Mouse (Mus musculus) layer of hippocampus, postnatal 10 days (tissue): ENCODE data around the gene Tsen2. TPM values are rescaled to one million over a fixed set of nuclear protein-coding genes. Genes with fewer than 3 reads are reported as not detected.

Experiments
- DNase-seq, 2 experiments: peaks; one replicate each; pipeline ENCODE4 v3.0.0; 2021; ENCODE audit warnings: low spot score in 2 of 2
- long read RNA-seq: library from polyadenylated mRNA; stranded (forward); transcript quantifications from one replicate; pipeline ENCODE4 v2.0.0, GENCODE M21; 2023
- total RNA-seq, 2 experiments: library from RNA; stranded (reverse); gene quantifications; 2 replicates each; pipeline ENCODE4 v1.2.3; 2021

The Tsen2 gene
- 10 to 100 TPM; 25.6 to 33.7 TPM for total RNA-seq
- long read RNA-seq, transcript Tsen2-201 (12 exons, 2,106 nt) = major isoform, 24 of 48 reads
- long read RNA-seq, partial matches to known transcripts = 17 of 48 reads
- long read RNA-seq, other reads (novel, unspliced or antisense) = 7 of 48 reads

- peak; percentile 97 to 98 for DNase-seq
Observed at GRCm38 (mm10) chr6:115544442-115544970, at the start of gene Tsen2. Gene Tsen2, plus strand, starts transcription at chr6:115544664.

DNA sequence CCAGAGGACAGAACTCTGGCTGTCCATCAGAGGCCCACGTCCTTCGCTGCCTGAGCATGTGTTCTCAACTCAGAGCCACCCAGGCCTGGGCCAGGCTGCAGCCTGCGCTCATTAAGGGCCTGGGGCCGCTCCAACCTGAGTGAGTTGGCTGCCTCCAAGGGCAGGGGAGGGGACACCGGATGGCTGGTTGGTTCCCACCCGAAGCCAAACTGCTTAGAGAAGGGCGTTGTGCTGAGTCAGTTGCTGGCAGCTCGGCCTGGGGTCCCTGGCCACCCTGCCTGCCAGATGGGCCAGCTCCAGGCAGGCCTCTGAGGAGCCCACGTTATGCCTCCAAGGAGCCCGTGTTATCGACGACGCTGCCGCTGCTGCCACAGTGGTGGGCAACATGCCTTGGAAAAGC, 44.9 kb upstream of the Tsen2 start:
- peak; percentile 65 to 77 for DNase-seq

- DNase-seq = no peak
Observed at GRCm38 (mm10) chr6:115500234-115500633, 44.2 kb upstream of the Tsen2 start.

GRCm38 (mm10) chr6:115501131-115501530, 43.3 kb upstream of the Tsen2 start:
- DNase-seq = no peak

DNA sequence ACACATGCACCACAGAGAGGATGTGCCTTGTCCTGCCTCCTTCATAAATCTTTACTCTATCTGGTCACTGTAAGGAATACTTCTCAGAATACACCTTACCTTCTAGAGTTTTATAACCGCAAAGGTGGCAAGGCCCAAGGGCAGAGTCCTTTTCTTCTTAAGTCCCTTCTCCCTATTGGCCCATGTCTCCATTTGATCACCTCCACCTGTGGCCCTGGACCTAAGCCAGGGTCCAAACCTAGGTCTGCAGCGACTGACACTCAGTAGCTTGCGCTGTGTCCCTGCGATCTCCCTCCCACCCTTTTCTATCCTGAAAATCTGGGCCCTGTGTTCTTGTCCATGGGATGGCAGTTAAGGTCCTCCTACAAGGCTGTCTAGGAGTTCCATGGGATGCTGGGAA, 41.4 kb upstream of the Tsen2 start:
- no peak for DNase-seq

- no peak for DNase-seq
Observed at GRCm38 (mm10) chr6:115503549-115504159, 40.8 kb upstream of the Tsen2 start.

- DNase-seq = no peak
Observed at GRCm38 (mm10) chr6:115504160-115504558, 40.3 kb upstream of the Tsen2 start.

GRCm38 (mm10) chr6:115504915-115505314, 39.5 kb upstream of the Tsen2 start:
- DNase-seq = no peak

DNA sequence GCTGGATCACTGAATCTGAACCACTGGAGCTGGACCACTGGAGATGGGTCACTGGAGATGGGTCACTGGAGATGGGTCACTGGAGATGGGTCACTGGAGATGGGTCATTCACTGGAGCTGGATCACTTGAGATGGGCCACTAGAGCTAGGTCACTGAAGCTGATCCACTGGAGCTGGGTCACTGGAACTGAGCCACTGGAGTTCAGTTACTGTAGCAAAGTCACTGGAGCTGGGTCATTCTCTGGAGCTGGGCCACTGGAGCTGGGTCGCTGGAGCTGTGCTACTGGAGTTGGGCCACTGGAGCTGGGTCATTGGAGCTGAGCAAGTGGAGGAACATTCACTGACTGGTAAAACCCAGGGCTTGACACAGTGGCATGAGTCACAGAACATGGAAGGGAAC, 38.0 kb upstream of the Tsen2 start:
- no peak for DNase-seq

DNA sequence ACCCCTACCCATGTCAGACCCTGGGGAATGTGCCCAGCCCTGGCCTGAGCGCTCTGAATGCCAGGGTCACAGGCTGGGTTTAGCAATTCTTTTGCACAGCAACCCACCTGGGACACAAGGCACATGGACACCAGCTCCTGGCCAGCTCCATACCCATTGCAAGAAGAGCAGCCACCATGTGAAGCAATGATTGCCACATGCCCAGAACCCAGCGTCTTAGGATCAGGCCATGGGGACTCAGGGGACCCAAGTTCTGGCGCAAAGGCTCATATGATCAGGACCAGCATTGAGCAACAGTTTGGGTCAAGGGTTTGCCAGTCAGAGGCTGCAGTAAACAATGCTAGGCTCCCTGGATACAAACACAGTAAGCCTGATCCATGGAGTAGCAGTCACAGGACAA, 33.0 kb upstream of the Tsen2 start:
- DNase-seq = no peak

DNA sequence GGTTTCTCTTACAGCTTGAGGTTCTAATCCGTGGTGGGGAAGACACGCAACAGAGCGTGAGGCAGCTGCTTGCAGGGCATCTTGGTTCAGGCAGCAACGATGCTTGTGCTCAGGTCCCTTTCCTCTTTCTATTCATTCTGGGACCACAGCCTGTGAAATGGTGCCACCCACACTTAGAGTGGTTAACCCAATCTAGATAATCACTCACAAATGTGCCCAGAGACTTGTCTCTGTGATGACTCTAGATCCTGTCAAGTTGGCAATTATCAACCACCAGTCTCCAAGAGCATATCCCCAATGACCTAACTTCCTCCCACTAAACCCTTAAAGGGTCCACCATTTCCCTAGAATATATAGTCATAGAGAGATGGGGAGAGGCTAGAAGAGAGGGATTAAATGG, 31.3 kb upstream of the Tsen2 start:
- DNase-seq = no peak

- peak in 1 of 2 experiments; percentile 32 for DNase-seq
Observed at GRCm38 (mm10) chr6:115517904-115518303, 26.6 kb upstream of the Tsen2 start.

- no peak for DNase-seq
Observed at GRCm38 (mm10) chr6:115518352-115518751, 26.1 kb upstream of the Tsen2 start.

GRCm38 (mm10) chr6:115519275-115519699, 25.2 kb upstream of the Tsen2 start:
- DNase-seq = no peak

GRCm38 (mm10) chr6:115521923-115522322, 22.5 kb upstream of the Tsen2 start:
- DNase-seq = no peak

DNA sequence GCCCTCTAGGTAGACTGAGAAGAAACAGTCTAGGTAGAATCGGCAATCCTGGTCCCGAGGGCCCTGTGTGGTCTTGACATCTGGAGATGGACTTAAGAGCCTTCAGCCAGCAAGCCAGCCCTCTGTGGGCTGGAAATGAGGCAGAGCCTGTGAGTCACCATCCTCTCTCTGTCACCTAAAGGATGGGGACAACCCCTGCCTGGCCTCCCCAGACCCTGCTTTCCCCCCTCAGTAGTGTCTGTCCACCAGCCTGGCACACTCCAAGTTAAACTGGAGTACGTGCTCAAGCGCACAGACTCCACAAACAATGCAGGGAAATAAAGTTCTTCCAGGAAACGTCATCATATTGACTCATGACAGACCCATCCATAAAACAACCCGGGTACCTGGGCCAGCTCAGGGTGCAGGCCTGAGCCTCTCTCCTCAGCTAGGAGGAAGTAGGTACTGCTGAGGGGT, 21.7 kb upstream of the Tsen2 start:
- DNase-seq = no peak

- no peak for DNase-seq
Observed at GRCm38 (mm10) chr6:115523201-115523600, 21.3 kb upstream of the Tsen2 start.

DNA sequence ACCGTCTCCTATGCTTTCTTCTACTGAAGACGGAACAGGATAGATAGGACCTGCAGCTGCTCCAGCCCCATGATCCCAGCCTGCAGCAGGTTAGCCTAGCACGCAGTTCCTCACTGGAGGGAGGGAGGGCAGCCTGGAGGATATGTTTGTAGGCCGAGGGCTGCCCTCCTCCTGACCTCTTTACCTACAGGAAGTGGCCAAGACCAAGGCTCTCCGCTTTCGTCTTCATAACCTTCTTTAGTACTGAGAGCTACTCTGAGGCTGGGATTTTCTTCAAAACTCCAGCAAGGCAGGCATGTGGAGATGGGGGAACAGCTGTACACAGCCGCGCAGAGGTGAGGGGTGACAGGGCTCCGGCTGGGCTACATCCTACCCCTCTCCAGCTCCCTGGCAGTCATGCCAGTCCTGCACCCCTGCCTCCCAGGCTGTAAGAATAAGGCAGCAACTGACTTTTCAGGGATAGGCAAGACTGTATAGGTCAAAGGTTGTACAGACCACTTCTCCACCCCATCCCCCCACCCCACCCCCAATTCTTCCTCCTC, 19.9 kb upstream of the Tsen2 start:
- no peak for DNase-seq

GRCm38 (mm10) chr6:115527418-115527817, 17.0 kb upstream of the Tsen2 start:
- DNase-seq = no peak

DNA sequence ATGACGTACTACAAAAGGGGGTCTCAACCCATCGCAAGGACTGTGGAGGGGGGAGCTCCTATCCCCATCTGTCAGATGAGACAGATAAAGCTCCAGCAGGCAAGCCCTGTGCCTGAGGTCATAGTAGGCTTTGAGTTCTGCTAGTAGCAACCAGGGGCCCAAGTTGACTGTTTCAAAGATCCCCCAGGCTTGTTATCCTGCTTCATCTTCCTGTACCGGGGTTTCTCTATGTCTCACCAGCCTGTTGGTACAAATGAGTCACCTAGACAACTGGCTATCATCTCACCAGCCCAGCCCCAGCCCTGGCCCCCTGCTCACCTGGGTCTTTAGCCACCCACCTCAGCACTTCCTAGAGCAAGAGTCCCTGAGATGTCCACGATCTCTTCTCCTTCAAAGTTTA, 16.1 kb upstream of the Tsen2 start:
- DNase-seq = no peak

GRCm38 (mm10) chr6:115534617-115535016, 9.8 kb upstream of the Tsen2 start:
- DNase-seq = no peak

GRCm38 (mm10) chr6:115536169-115536568, 8.3 kb upstream of the Tsen2 start:
- DNase-seq = no peak
